Mouse (Mus musculus): ENCODE results near the gene Pcsk6. TPM values are rescaled to one million over a fixed set of nuclear protein-coding genes. Genes with fewer than 3 reads are reported as not detected.
"Not testable (repeated sequence)": the region's sequence is repeated elsewhere in the genome, so short reads cannot be mapped to it uniquely, and the experiment has no call there.

Pcsk6 gene
- total RNA-seq (2021): 10 to 100 TPM; 31.6 to 39.6 TPM
- long read RNA-seq, experiment 1, full-length matches to known transcripts: 6 of 13 reads
- long read RNA-seq, experiment 1, partial matches to known transcripts: 6 of 13 reads
- long read RNA-seq, experiment 1, other reads (novel, unspliced or antisense): 1 of 13 reads
- long read RNA-seq, experiment 2, full-length matches to known transcripts: 8 of 13 reads
- long read RNA-seq, experiment 2, partial matches to known transcripts: 5 of 13 reads
- long read RNA-seq, experiment 2, other reads (novel, unspliced or antisense): 0 of 13 reads

- intact Hi-C loops (cut with DNase I; ENCODE audit: low total_unique reads): no loop called here
- DNase-seq: peak; percentile 46
Observed at GRCm38 (mm10) chr7:65861591-65862472, at the start of gene Pcsk6. TSS of gene Pcsk6 (plus strand) at chr7:65861734.

- intact Hi-C loops (cut with DNase I; ENCODE audit: low total_unique reads): no loop called here
- DNase-seq: no peak
Observed at GRCm38 (mm10) chr7:65813611-65814212, 47.8 kb upstream of the Pcsk6 start.

GRCm38 (mm10) chr7:65817564-65817963, 44.0 kb upstream of the Pcsk6 start:
- DNase-seq: no peak
- intact Hi-C loops (cut with DNase I; ENCODE audit: low total_unique reads): no loop called here

DNA sequence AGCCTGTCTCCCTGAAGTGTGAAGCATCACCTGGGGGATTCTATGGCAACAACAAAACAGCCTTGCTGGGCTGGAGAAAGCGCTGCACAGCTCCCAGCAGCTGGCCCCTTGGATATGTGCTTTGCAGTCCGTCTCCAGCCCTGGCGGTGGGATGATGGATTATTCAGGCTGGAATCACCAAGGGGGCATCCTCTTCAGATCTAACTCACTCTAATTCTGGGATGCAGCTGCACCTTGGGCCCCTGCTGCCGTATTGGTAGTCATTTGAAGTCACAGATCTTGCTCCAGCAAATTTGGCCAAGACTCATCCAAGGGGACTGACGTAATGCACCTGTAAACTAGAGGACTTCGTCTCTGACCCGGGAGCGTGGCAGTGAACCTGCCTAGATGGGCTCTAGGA, 41.1 kb upstream of the Pcsk6 start:
- no peak for DNase-seq
- intact Hi-C loops (cut with DNase I; ENCODE audit: low total_unique reads): no loop called here

- intact Hi-C loops (cut with DNase I; ENCODE audit: low total_unique reads): not testable (repeated sequence)
Observed at GRCm38 (mm10) chr7:65821901-65822300, 39.6 kb upstream of the Pcsk6 start.

DNA sequence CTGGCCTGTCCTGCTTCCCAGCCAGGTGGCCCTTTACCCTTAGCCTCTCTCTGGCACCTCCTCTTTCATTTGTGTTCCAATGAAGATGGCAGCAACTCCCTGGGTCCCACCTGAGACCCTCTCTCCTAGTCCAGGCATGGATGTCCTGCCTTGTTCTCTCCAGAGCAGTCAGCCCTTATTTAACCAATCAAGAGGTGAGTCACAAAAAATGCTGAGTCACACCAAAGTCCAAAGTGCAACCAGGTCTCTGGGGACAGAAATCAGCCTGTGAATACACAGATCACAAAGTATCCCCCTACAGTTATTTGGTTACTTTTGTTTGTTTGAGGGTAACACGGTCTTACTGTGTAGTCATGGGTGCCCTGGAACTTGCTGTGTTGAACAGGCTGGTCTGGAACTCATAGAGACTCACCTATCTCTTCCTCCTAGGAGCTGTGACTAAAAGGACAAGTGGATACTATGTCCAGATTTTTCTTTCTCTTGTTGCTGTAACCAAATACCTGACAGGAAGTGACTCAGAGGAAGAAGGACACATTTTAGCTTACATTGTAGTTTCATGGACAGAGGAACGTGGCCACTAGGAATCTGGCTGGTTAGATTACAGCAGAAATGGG, 38.9 kb upstream of the Pcsk6 start:
- intact Hi-C loops (cut with DNase I; ENCODE audit: low total_unique reads): no loop called here

More at GRCm38 (mm10) chr7:65821901-65822300, 39.6 kb upstream of the Pcsk6 start:
- not testable (repeated sequence) for DNase-seq

GRCm38 (mm10) chr7:65839756-65840155, 21.8 kb upstream of the Pcsk6 start:
- intact Hi-C loops (cut with DNase I; ENCODE audit: low total_unique reads): no loop called here
- no peak for DNase-seq

More for the DNA sequence above, 38.9 kb upstream of the Pcsk6 start:
- no peak for DNase-seq

GRCm38 (mm10) chr7:65843210-65843609, 18.3 kb upstream of the Pcsk6 start:
- intact Hi-C loops (cut with DNase I; ENCODE audit: low total_unique reads): no loop called here
- no peak for DNase-seq

GRCm38 (mm10) chr7:65860981-65861380, 553 bp upstream of the Pcsk6 start:
- DNase-seq: no peak
- intact Hi-C loops (cut with DNase I; ENCODE audit: low total_unique reads): no loop called here

- no peak for DNase-seq
- intact Hi-C loops (cut with DNase I; ENCODE audit: low total_unique reads): no loop called here
Observed at GRCm38 (mm10) chr7:65862473-65863176, 1.1 kb downstream of the Pcsk6 start.

DNA sequence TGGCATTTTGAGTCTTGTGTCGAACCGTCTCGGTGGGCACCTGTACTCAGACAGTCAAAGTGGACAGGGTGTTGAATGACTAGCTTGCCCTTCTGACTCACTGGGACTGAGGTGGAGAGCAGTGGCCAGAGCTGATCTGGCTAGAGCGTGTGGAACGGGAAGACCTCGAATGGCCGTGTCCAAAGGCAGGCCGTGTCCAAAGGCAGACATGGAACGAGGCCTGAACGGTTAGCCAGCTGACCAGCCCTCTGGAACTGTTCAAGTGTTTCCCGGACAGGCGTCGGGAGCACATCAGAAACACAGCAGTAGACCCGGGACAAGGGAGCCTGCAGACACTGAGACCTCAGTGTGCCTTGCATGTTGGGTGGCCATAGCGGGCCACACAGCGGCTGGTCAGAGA, 7.6 kb downstream of the Pcsk6 start:
- intact Hi-C loops (cut with DNase I; ENCODE audit: low total_unique reads): no loop called here
- DNase-seq: peak; percentile 50

- DNase-seq: no peak
- intact Hi-C loops (cut with DNase I; ENCODE audit: low total_unique reads): no loop called here
Observed at GRCm38 (mm10) chr7:65869794-65870193, 8.3 kb downstream of the Pcsk6 start.

GRCm38 (mm10) chr7:65870227-65870626, 8.7 kb downstream of the Pcsk6 start:
- intact Hi-C loops (cut with DNase I; ENCODE audit: low total_unique reads): no loop called here
- DNase-seq: no peak

DNA sequence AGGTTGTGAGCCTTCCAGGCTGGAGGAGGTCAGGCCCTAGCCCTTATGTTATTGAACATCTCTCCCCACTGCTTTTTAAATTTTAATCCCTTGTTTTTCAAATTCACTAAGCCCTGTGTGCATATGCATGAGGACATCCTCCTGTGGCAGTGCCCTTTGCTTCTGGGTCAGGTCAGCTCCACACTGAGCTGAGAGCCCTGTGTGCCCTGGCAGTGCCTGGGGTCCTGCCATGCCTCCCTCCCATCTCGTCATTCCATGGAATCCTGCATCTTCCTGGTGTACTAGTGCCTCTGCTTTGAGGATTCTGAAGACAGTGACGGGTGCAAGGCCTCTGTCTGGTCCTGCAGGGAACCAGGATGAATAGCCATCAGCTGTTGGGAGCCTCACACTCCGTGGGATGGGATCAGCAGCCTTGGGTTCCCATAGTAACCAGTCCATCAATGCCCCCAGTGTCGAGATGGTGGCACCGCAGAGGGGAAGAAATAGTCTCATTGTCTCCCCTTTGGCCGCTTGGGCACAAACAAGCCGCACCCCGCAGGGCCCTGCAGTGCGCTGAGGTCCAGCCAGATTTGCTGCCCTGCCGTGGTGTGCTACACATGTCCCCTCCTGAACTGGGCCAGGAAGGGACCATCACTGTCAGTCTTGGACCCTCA, 9.5 kb downstream of the Pcsk6 start:
- DNase-seq: no peak
- intact Hi-C loops (cut with DNase I; ENCODE audit: low total_unique reads): no loop called here

GRCm38 (mm10) chr7:65871851-65872250, 10.3 kb downstream of the Pcsk6 start:
- intact Hi-C loops (cut with DNase I; ENCODE audit: low total_unique reads): no loop called here
- DNase-seq: no peak

DNA sequence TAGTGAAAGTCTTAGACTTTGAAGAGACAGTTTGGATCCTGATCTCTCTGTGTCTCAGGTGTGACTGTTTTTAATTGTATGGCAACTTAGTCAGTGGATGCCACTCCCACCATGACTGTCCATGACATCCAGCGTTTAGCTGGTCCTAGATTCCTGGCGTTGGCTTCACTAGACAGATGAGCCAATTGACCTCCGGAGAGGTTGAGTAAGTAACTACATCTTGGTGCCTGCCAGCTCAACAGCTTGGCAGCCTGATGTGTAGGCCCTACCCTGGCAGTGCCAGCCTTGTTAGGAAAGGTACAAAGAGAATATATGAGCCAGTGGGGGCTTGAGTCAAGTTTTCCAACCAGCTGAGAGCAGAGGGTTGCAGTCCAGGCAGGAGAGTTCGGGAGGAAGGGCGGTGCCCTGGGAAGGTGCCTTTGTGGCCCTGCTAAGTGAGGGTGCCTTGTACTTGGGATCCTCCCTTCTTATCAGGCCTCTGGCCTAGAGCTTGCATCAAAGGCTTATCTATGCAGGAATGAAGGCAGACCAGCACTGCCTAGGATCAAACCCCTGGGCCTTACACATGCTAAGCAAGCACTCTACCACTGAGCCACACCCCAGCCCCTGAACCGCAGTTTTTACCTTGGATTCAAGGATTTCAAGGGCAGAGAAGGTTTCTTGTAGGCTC, 11.8 kb downstream of the Pcsk6 start:
- intact Hi-C loops (cut with DNase I; ENCODE audit: low total_unique reads): no loop called here
- DNase-seq: no peak

GRCm38 (mm10) chr7:65873902-65874301, 12.4 kb downstream of the Pcsk6 start:
- no peak for DNase-seq
- intact Hi-C loops (cut with DNase I; ENCODE audit: low total_unique reads): no loop called here

DNA sequence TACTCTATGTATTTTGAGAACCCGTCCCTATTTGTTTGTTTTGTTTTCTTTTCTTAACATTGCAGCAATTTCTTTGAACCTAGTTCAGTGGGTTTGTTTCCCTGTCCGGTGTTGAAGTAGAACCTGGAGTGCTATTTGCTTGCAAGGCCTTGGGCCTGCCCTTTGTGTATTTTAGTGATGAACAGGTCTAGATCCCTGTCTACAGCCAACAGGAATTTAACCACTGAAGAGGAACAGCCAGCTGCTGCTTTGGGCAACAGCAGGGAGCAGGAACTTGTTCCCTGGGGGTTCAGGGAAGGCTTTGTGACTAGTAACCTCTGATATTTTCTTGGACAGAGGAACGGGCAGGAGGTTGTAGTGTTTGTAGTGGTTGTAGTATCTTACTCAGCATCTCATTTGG, 15.1 kb downstream of the Pcsk6 start:
- intact Hi-C loops (cut with DNase I; ENCODE audit: low total_unique reads): no loop called here
- no peak for DNase-seq

Data from gastrocnemius, postnatal 14 days (tissue).